Mouse (Mus musculus): ENCODE data around the gene RPS10-NUDT3. TPM values are rescaled to one million over a fixed set of nuclear protein-coding genes. Genes with fewer than 3 reads are reported as not detected.

Gene RPS10-NUDT3
- total RNA-seq (2017): not detected in 2 replicates

DNA sequence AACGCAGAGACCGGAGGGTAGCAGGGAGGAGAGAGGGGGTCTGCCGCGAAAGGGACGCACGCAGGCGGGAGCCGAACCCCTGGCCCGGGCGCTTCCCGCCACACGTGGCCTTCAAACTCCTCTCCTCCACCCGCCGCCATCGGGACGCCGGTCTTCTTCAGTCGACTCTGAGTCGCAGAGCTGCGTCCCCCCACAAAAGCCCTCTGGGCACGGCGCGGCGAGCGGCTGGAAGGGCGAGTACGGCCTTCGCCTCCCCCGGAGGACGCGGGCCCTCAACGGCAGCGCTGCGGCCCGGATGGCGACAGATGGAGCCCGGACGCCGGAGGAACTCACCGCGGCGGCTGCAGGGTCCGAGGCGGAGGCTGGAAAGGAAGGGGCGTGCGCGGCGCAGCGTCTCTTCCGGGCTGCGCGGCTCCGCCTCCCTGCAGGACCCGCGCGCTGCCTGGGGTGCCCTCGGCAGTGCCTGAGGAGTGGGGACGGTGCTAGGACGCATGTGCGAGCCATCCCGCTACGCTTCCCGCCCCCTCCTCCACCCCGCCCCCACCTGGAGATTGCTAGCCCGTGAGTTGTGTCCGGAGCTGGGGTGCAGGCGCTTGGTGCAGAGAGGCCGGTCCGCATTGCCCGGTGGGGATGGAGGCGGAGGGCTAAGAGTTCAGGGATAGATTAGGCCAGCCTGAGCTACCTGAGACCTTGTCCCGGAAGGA lies at the start of gene RPS10-NUDT3:
TSS of gene RPS10-NUDT3 (minus strand) at position 352 of the 704 bp plus-strand sequence.
- peak; percentile 70 to 85 for ATAC-seq (replicated peaks in 1 of 2; ENCODE audit: insufficient read depth in 1 of 2, low FRiP score in 2 of 2, low TSS enrichment in 1 of 2, low read depth in 1 of 2, poor library complexity in 2 of 2, severe bottlenecking in 2 of 2)

- no peak for ATAC-seq (replicated peaks in 1 of 2; ENCODE audit: insufficient read depth in 1 of 2, low FRiP score in 2 of 2, low TSS enrichment in 1 of 2, low read depth in 1 of 2, poor library complexity in 2 of 2, severe bottlenecking in 2 of 2)
Observed at GRCm38 (mm10) chr17:27678924-27679813, 44.1 kb upstream of the RPS10-NUDT3 start.

DNA sequence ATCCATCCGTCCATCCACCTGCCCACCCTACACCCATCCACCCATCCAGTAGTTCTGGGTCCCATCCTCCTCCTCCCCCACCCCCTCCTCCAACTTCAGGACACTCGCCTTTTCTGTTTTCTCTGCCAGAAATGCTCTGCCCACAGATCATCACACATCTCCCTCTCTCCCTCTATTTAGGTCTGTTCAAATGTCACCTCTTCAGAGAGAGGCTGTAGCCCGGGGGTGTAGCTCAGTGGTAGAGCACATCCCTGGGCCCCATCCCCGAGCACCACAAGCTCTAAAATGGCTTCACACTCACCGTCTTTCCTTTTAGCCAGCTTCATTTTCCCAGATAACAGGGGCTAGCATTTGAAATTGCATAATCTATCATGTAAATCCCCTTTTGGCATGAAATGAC lies 42.7 kb upstream of the RPS10-NUDT3 start:
- no peak for ATAC-seq (replicated peaks in 1 of 2; ENCODE audit: insufficient read depth in 1 of 2, low FRiP score in 2 of 2, low TSS enrichment in 1 of 2, low read depth in 1 of 2, poor library complexity in 2 of 2, severe bottlenecking in 2 of 2)

DNA sequence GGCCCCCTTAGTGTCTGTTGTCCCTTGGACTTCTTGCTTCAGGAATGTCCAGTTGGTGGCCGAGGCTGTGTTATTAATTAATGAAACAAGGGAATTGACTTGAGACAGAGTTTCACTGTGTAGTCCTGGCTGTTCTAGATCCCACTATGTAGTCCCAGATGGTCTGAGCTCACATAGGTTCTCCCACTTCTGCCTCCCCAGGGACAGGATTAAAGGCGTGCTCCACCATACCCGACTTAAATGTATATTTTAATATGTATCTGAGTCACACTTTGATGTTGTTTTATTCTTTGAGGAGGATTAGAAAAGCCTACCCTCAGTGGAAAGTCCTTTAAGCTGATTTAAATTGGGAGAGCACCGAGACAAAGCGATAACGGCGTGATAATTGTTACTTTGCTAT lies 41.2 kb upstream of the RPS10-NUDT3 start:
- ATAC-seq (replicated peaks in 1 of 2; ENCODE audit: insufficient read depth in 1 of 2, low FRiP score in 2 of 2, low TSS enrichment in 1 of 2, low read depth in 1 of 2, poor library complexity in 2 of 2, severe bottlenecking in 2 of 2): no peak

DNA sequence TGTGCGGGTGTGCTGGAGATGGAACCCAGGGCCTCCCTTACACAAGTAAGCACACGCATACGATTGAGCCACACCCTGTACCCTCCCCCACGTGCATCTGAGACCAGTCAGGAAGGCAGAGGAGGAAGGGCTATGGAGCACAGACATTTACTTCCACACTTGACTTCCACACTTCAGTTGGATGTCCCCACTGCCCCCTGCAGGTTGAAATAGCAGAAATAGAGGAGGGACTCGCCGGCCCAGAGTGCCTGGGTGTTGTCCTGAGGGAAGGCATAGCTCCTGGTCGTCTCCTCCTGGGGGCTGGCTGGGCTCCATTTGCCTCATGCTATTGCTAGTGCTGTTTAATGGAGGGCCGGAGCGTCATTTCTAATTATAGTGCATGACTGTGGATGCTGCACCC lies 40.4 kb upstream of the RPS10-NUDT3 start:
- peak in 1 of 2 experiments; percentile 17; a peak in 1 of 4 replicates for ATAC-seq (replicated peaks in 1 of 2; ENCODE audit: insufficient read depth in 1 of 2, low FRiP score in 2 of 2, low TSS enrichment in 1 of 2, low read depth in 1 of 2, poor library complexity in 2 of 2, severe bottlenecking in 2 of 2)

GRCm38 (mm10) chr17:27673945-27674344 lies 38.9 kb upstream of the RPS10-NUDT3 start:
- no peak for ATAC-seq (replicated peaks in 1 of 2; ENCODE audit: insufficient read depth in 1 of 2, low FRiP score in 2 of 2, low TSS enrichment in 1 of 2, low read depth in 1 of 2, poor library complexity in 2 of 2, severe bottlenecking in 2 of 2)

DNA sequence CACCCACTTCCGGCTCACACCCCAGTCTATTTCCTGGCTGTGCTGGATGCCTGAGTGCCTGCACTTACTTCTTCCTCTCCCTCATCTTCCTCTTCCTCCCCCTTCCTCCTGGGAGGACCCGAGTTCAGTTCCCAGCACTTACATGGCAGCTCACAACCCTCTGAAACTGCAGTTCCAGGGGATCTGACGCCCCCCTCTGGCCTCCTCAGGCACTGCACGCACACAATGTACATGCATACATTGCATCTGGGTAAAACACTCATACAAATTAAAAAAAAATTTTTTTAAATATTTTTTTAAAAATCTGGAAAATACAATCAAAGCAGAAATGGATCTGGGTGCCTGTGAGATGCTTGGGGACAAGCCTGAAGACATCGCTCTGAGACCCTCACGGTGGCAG lies 36.7 kb upstream of the RPS10-NUDT3 start:
- ATAC-seq (replicated peaks in 1 of 2; ENCODE audit: insufficient read depth in 1 of 2, low FRiP score in 2 of 2, low TSS enrichment in 1 of 2, low read depth in 1 of 2, poor library complexity in 2 of 2, severe bottlenecking in 2 of 2): no peak

GRCm38 (mm10) chr17:27658767-27659166 lies 23.7 kb upstream of the RPS10-NUDT3 start:
- no peak for ATAC-seq (replicated peaks in 1 of 2; ENCODE audit: insufficient read depth in 1 of 2, low FRiP score in 2 of 2, low TSS enrichment in 1 of 2, low read depth in 1 of 2, poor library complexity in 2 of 2, severe bottlenecking in 2 of 2)

GRCm38 (mm10) chr17:27657123-27657522 lies 22.1 kb upstream of the RPS10-NUDT3 start:
- ATAC-seq (replicated peaks in 1 of 2; ENCODE audit: insufficient read depth in 1 of 2, low FRiP score in 2 of 2, low TSS enrichment in 1 of 2, low read depth in 1 of 2, poor library complexity in 2 of 2, severe bottlenecking in 2 of 2): no peak

- no peak for ATAC-seq (replicated peaks in 1 of 2; ENCODE audit: insufficient read depth in 1 of 2, low FRiP score in 2 of 2, low TSS enrichment in 1 of 2, low read depth in 1 of 2, poor library complexity in 2 of 2, severe bottlenecking in 2 of 2)
Observed at GRCm38 (mm10) chr17:27656414-27656813, 21.4 kb upstream of the RPS10-NUDT3 start.

DNA sequence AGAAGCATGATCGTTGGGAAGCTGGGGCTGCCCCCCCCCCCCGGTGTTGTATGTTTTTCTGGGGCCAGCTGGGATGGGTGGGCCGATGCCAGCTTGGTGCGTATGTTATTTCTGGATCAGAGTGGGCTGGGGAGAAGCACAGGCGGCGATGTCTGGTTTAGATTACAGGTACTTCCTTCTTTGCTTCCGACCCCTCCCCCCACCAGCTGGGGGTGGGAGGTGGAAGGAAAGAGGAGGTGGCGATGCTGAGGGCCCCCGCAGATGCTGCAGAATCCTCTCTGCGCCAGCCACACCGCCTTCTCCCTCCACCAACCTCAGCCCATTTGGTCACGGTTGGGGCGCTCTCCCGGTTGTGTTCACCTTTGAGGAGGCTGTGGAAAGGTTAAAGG lies 21.0 kb upstream of the RPS10-NUDT3 start:
- ATAC-seq (replicated peaks in 1 of 2; ENCODE audit: insufficient read depth in 1 of 2, low FRiP score in 2 of 2, low TSS enrichment in 1 of 2, low read depth in 1 of 2, poor library complexity in 2 of 2, severe bottlenecking in 2 of 2): peak in 1 of 2 experiments; percentile 34; a peak in 1 of 4 replicates

DNA sequence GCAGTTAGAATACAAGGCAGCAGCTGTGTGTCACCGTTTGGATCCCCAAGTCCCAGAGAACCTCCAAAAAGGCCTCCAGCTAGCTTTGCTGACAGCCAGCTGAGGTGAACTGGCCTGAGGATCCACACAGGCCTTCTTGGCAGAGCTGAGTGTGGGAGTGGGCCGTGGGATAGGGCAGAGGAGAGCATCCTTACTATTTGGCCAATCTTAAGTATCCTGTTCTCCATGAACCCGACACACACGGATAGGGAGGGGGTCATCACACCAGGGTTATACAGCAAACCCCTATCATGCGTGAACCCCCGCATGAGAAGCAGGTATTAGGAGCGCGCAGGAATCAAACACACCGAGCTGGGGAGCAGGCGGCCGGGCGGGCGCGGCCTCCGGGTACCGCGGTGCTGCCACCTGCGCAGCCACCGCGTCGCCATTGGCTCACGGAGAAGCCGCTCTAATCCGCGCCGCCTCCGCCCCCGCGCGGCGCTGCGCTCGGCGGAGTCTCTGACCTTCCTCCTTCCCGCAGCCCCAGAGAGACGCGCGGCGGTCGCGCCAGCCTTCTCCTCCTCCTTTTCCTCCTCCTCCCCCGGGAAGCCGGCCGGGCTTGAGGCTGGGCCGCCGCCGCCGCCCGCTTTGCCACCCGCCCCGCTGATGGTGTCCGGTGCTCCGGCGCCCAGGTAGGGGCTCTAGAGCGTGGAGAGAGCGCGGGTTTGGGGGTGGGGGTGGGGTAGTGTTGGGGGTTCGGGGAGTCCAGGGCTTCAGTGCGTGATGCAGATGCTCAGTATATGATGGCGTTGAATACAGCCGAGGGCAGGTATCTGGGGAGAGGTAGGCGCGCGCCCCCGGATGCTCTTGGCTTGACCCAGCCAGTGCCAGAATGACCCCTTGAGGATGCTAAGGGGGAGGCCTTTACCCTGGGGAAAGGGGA lies 20.3 kb upstream of the RPS10-NUDT3 start, which contains the start of gene Pacsin1:
TSS of gene Pacsin1 (plus strand) at position 421 of the 922 bp plus-strand sequence.
- peak in 1 of 2 experiments; percentile 43; a peak in 2 of 4 replicates for ATAC-seq (replicated peaks in 1 of 2; ENCODE audit: insufficient read depth in 1 of 2, low FRiP score in 2 of 2, low TSS enrichment in 1 of 2, low read depth in 1 of 2, poor library complexity in 2 of 2, severe bottlenecking in 2 of 2)

DNA sequence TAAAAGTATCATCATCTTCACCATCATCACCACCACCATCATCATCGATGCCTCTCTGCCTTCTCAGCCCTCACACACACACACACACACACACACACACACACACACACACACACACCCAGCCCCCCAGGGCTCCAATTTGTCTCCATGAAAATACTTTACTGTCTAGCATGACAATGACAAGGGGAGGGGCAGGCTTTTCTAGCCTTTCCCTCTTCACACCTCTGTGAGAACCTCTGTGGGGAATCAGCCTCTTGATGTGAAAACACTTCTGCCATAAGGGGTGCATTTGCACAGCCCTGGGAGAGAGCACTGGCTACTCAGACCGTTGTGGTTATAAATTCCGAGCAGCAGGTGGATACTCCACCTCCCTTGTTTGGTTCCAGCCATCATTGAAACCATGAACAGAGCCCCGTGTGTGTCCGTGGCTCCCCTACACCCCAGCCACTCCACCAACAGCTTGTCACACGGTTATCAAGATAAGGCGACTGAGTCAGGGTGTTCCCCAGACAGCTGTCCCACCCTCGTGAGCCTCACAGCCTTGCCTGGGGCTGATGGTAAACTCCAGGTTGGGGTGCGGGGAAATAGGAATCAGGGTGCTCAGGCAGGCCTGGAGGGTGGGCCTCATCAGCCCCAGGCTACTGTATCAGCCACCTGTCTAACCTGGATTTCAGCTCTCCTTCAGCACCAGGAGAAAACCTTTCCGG lies 18.4 kb upstream of the RPS10-NUDT3 start:
- ATAC-seq (replicated peaks in 1 of 2; ENCODE audit: insufficient read depth in 1 of 2, low FRiP score in 2 of 2, low TSS enrichment in 1 of 2, low read depth in 1 of 2, poor library complexity in 2 of 2, severe bottlenecking in 2 of 2): no peak

DNA sequence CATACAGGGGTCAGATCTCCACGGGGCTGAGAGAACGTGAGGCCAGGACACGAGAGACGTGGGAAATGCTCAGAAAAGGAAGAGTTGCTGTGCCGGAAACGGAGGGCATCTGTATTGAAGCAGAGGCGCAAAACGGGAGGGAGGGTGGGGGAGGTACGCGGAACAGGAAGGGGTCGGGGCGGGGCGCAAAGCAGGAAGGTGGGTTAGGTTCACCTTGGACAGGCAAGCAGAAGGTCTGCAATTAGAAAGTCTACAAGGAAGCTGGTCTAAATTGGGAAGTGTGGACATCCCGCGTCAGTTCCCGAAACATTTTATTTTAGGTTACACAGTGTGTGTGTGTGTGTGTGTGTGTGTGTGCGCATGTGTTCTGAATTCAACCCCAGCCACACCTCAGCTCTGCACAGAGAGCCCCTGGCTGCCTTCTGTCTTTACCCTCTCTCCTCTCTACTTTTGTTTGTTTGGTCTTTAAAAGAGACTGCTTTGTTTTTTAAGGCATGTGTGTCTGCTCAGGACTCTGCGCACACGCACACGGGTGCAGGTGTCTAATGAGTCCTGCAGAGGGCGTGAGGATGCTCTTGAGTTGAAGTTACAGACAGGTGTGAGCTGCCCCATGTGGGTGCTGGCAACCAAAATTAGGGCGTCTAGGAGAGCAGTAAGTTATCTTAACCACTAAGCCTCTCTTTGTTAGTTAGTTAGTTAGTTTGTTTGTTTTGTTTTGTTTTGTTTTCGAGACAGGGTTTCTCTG lies 17.2 kb upstream of the RPS10-NUDT3 start:
- ATAC-seq (replicated peaks in 1 of 2; ENCODE audit: insufficient read depth in 1 of 2, low FRiP score in 2 of 2, low TSS enrichment in 1 of 2, low read depth in 1 of 2, poor library complexity in 2 of 2, severe bottlenecking in 2 of 2): no peak; a peak in 1 of 4 replicates

- no peak for ATAC-seq (replicated peaks in 1 of 2; ENCODE audit: insufficient read depth in 1 of 2, low FRiP score in 2 of 2, low TSS enrichment in 1 of 2, low read depth in 1 of 2, poor library complexity in 2 of 2, severe bottlenecking in 2 of 2)
Observed at GRCm38 (mm10) chr17:27650586-27650985, 15.6 kb upstream of the RPS10-NUDT3 start.

DNA sequence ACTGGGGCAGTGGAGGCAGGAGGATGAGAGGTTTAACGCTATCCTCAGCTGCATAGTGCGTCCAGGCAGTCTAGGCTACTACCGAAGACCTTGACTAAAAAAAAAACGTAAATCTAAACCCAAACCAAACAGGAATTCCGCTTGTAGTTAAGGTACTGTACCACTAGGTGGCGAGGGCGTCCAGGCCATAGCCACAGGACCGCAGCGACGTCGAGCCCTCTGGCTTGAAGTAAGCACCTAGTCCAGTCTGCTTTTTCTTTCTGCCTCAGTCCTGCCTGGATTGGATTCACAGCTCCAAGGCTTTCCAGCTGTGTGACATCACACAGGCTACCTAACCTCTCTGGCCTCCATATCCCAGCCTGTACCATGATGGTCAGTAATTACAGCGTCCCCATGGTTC lies 15.1 kb upstream of the RPS10-NUDT3 start:
- peak; percentile 78 to 87 for ATAC-seq (replicated peaks in 1 of 2; ENCODE audit: insufficient read depth in 1 of 2, low FRiP score in 2 of 2, low TSS enrichment in 1 of 2, low read depth in 1 of 2, poor library complexity in 2 of 2, severe bottlenecking in 2 of 2)
